Mouse (Mus musculus) R1 (cell line): ENCODE results near the gene Rtp4.

ENCODE experiments used
- DNase-seq: peaks from one replicate; pipeline ENCODE4 v3.0.0-alpha.2; 2018; ENCODE audit warnings: low read depth, low spot score

Gene Rtp4

DNA sequence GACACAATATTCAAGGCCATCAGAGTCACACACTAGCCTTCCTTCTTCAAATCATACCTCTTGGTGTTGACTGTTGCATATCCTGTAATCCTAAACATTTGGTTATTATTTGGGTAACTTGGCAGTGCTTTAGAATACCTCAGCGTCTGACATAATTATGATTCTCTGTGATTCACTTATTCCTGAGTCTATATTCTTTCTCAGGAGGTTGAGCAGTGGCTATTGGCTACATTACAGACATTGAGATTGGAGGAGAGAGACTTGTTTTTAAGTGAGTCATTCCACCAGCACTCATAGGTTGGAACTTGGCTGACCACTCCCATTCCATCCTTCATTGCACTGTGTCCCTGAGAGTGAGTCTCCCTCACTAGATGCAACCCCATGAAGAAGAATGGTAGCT, 6.7 kb upstream of the Rtp4 start:
- no peak for DNase-seq

- no peak for DNase-seq
Measured at GRCm38 (mm10) chr16:23515766-23516165, 4.3 kb upstream of the Rtp4 start.

GRCm38 (mm10) chr16:23516606-23517005, 3.5 kb upstream of the Rtp4 start:
- DNase-seq: no peak

GRCm38 (mm10) chr16:23517230-23517629, 2.9 kb upstream of the Rtp4 start:
- DNase-seq: no peak

DNA sequence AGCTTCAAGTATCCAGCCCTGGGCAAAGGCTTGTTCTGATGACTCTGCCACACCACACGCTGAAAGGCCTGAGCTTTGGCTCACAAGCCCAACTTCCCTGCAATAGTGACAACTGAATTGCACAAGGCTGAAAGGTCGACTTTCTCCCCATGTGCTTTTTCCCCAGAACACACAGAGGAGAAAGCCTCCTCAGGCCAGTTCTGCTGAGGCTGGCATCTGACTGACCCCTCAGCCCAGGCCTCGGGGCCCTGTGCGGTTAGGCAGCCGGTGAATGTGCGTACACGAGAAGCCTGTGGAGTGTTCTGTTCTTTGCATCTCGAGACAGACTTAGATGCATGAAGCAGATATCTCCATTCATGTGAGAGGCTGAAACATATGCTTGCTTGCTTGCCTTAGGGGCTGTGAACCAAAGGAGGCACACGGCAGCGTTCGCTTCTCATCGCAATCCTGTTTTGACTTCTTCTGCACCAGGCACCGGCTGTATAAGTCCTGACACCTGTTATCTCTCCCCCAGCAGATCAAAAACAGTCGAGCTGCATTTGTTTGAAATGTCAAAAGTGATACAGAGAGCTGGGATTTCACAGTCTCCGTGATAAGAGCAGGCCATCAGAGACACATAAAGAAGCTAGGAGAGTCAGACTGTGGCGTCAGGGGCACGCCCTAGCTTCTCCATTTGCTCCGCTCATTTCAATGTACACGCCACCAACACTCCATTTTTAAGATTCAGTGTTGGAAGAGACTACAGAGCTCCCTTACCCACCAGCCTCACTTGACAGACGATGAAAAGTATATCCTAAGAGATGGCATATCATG, 2.1 kb upstream of the Rtp4 start:
- DNase-seq: no peak

GRCm38 (mm10) chr16:23518567-23519369, 1.3 kb upstream of the Rtp4 start:
- DNase-seq: no peak

- no peak for DNase-seq
Measured at GRCm38 (mm10) chr16:23519771-23520170, 320 bp upstream of the Rtp4 start.

DNA sequence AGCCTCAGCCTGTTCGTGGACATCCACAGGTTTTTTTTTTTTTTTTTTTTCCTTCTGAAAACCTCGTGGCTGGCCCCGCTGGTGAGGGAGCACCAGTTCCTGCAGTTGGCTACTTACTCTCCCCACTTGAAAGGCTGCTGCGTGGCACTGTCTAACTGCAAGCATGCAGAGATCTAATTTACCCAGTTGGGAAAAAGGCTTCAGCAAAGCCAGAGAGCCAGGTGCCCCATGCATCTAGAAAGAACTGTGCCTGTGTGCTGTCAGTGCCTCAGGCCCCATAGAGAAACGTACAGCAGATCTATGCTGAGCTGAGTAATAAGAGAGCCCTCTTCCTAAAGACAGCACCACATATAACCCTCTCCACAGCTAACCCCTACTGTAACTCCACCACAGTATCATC, 1.0 kb downstream of the Rtp4 start:
- no peak for DNase-seq

GRCm38 (mm10) chr16:23522081-23522480, 2.0 kb downstream of the Rtp4 start:
- DNase-seq: no peak

- no peak for DNase-seq
Measured at GRCm38 (mm10) chr16:23529186-23529585, 9.1 kb downstream of the Rtp4 start.

DNA sequence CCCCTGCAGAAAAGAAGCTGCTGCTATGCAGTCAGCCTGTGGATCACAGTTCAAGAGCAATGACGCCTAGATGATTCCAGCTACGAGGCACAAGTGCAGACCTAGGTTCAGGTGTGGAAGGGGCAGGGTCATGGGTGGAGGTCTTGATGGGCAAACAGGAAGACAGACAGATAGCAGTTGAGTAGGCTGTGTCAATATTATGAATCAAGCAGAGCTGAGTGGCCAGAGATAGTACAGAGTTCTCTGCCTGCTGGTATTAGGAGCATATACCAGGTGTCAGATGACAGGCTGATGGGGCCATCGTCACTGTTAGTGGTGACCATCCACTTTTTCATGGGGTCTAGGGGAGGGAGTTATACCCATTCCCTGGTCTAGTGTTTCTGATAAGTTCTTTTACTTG, 13.6 kb downstream of the Rtp4 start:
- DNase-seq: no peak

- DNase-seq: no peak
Measured at GRCm38 (mm10) chr16:23541046-23541445, 21.0 kb downstream of the Rtp4 start.

DNA sequence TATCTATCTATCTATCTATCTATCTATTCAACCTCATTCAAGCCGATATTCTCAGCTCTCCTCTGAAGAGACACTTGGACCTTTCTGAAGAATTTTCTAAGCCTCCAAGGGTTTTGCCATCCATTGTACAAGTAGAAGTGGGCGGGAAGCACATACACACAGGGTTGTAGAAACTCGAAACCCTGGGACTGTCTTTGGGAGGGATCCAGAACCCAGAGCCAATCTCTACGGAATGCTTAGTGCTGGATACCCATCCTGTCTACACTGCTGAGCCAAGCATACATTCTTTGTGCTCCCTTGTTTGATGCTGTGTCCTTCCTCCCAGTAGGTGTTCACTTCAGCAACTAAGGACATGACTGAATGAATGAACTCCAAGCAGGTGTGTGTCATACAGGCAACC, 22.8 kb downstream of the Rtp4 start:
- DNase-seq: no peak

DNA sequence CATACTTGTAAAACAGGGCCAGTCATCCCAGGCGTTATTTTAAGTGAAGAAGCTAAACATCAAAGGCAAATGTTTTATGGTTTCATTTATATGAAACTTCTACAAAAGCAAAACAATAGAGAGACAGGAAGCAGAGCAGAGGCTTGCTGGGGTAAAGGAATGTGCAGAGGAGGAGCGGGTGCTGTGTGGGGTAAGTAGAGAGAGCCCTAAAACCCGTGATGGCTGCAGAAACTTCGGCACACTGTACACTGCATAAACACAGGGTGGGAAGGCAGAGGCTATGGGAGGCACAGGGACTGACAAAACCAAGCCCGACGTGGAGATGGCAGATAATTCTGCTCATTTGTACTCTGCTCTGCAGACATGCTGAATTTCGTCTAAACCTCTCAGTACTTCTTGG, 24.3 kb downstream of the Rtp4 start:
- DNase-seq: no peak

GRCm38 (mm10) chr16:23547783-23548182, 27.7 kb downstream of the Rtp4 start:
- DNase-seq: peak; percentile 49

DNA sequence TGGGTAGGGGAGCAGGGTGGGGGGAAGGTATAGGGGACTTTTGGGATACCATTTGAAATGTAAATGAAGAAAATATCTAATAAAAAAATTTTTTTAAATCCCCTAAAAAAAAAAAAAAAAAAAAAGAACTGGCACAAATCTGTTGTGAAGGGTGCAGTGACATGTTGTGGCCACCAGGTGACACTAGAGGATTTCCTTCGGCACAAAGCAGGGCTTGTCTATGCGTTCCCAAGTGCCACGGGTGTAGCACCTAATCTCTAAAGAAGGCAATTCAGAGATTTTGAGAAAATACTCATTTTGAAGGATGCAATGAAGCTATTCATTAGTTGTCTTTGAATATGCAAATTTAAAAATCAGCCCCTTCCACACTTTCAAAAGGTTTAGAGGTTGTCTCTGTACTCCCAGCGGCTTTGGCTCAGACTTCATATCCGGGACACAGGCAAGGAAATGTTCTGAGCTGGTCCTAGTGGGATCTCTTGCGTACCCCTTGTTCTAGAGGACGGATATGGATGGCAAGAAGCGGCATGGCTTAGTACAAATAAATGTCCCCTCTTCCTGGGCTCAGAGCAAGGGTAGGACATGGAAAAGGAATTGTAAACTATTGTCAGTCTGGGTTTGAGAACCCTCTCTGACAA, 30.4 kb downstream of the Rtp4 start:
- DNase-seq: peak; percentile 67

DNA sequence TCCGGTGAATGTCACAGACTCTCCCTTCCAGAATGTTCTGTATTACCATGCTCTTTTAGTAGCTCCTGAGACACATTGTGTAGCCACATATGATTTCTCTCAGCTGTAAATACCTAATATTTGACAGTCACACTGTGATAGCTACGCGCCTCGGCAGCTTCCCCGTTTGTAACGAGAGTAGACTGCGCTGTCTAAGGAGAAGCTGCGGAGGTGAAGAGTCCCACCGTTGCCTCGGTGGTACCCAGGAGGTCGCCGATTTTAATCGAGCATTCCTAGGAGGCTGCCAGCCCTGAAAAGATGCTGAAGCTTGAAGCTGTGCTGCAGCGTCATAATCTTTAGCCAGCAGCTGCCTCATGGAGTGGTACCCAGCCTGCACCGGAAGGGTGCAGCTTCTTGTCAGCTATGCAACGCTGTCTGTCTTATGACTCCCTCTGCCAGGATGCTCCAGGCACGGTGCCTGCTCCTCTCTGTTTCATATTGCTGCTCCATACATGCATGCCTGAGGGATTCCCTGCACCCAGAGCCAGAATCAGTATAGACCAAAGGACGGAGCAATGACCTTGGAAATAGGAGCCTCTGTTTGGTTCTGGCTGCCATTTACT, 31.0 kb downstream of the Rtp4 start:
- peak; percentile 4 for DNase-seq

- no peak for DNase-seq
Measured at GRCm38 (mm10) chr16:23554673-23555072, 34.6 kb downstream of the Rtp4 start.

GRCm38 (mm10) chr16:23557195-23557594, 37.1 kb downstream of the Rtp4 start:
- DNase-seq: no peak

DNA sequence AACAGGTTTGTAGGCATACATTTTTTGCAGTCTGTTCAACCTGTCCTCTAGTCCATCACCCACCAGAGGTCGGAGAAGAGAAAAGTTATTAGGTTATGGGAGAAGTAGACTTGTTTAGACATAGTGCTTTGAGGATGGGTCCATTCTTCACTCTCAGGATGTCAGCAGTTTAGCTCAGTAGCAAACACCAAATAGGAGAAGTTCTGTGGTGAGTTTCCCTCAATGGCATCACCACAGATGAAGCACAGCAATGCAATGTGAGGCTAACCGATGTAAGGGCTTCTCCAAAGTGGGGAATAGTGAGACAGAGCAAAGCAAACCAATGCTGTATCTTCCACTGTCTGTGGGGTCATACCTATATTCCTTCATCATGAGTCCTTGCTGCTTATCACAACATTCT, 37.6 kb downstream of the Rtp4 start:
- DNase-seq: no peak

GRCm38 (mm10) chr16:23568369-23568958, 48.4 kb downstream of the Rtp4 start:
- no peak for DNase-seq

DNA sequence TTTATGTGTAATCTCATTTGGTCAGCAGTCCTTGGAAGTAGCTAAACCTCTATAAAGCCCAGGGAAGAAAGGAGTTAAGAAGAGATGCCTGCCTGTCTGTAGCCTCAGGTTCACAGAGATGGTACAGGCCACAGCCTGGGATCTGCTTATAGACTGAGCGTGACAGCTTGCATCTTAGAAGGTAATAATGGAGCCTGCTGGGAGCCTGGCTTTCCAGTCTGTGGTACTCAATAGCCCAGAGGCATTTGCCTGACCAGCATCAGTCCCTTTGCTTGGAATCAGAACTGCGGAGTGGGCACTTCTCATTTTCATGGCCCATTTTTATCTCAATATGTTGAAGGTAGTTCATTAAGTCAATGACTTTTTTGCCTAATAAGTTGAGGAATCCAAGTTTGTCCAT, 54.5 kb downstream of the Rtp4 start:
- no peak for DNase-seq
